Mouse (Mus musculus): Measurements from ENCODE around the gene Sema4b.
A peak's percentile ranks its signal among the peaks of the same experiment; 100 is the strongest.

Sema4b gene

GRCm38 (mm10) chr7:80215398-80215797 lies 28.8 kb downstream of the Sema4b start:
- DNase-seq (ENCODE audit: extremely low read depth, low read depth), result no peak

GRCm38 (mm10) chr7:80216566-80216965 lies 29.9 kb downstream of the Sema4b start:
- DNase-seq (ENCODE audit: extremely low read depth, low read depth), result no peak

- no peak for DNase-seq (ENCODE audit: extremely low read depth, low read depth)
These were observed 32.0 kb downstream of the Sema4b start for GRCm38 (mm10) chr7:80218666-80219065.

- no peak for DNase-seq (ENCODE audit: extremely low read depth, low read depth)
These were observed 33.7 kb downstream of the Sema4b start for GRCm38 (mm10) chr7:80220237-80220797.

GRCm38 (mm10) chr7:80221179-80221750 lies 34.6 kb downstream of the Sema4b start:
- DNase-seq (ENCODE audit: extremely low read depth, low read depth), result no peak

- no peak for DNase-seq (ENCODE audit: extremely low read depth, low read depth)
These were observed 40.4 kb downstream of the Sema4b start for GRCm38 (mm10) chr7:80227065-80227464.

GRCm38 (mm10) chr7:80230196-80230595 lies 43.6 kb downstream of the Sema4b start:
- no peak for DNase-seq (ENCODE audit: extremely low read depth, low read depth)

- DNase-seq (ENCODE audit: extremely low read depth, low read depth), result no peak
These were observed 45.4 kb downstream of the Sema4b start for GRCm38 (mm10) chr7:80231971-80232488.

GRCm38 (mm10) chr7:80232489-80233029 lies 45.9 kb downstream of the Sema4b start, which contains the start of the genes Cib1 and Gdpgp1:
Gene Cib1, minus strand, starts transcription at chr7:80232813.
Gene Gdpgp1, plus strand, starts transcription at chr7:80232865.
- peak; percentile 90 for DNase-seq (ENCODE audit: extremely low read depth, low read depth)

GRCm38 (mm10) chr7:80233799-80234198 lies 47.2 kb downstream of the Sema4b start:
- no peak for DNase-seq (ENCODE audit: extremely low read depth, low read depth)

GRCm38 (mm10) chr7:80238542-80238941 lies 51.9 kb downstream of the Sema4b start:
- no peak for DNase-seq (ENCODE audit: extremely low read depth, low read depth)

GRCm38 (mm10) chr7:80241661-80242060 lies 55.0 kb downstream of the Sema4b start:
- DNase-seq (ENCODE audit: extremely low read depth, low read depth), result no peak

GRCm38 (mm10) chr7:80244851-80245250 lies 58.2 kb downstream of the Sema4b start:
- no peak for DNase-seq (ENCODE audit: extremely low read depth, low read depth)

- peak; percentile 92 for DNase-seq (ENCODE audit: extremely low read depth, low read depth)
These were observed 59.6 kb downstream of the Sema4b start, which contains the start of gene Ttll13 for GRCm38 (mm10) chr7:80246148-80246721. Gene Ttll13, plus strand, starts transcription at chr7:80246376.

GRCm38 (mm10) chr7:80246859-80247258 lies 60.2 kb downstream of the Sema4b start:
- peak; percentile 68 for DNase-seq (ENCODE audit: extremely low read depth, low read depth)

- DNase-seq (ENCODE audit: extremely low read depth, low read depth), result no peak
These were observed 65.8 kb downstream of the Sema4b start for GRCm38 (mm10) chr7:80252437-80252836.

- DNase-seq (ENCODE audit: extremely low read depth, low read depth), result no peak
These were observed 66.2 kb downstream of the Sema4b start for GRCm38 (mm10) chr7:80252886-80253285.

- no peak for DNase-seq (ENCODE audit: extremely low read depth, low read depth)
These were observed 69.3 kb downstream of the Sema4b start for GRCm38 (mm10) chr7:80255981-80256380.

GRCm38 (mm10) chr7:80257706-80258105 lies 71.1 kb downstream of the Sema4b start:
- DNase-seq (ENCODE audit: extremely low read depth, low read depth), result no peak

GRCm38 (mm10) chr7:80260625-80261371 lies 74.2 kb downstream of the Sema4b start, which contains the start of gene Ngrn:
Gene Ngrn, plus strand, starts transcription at chr7:80261215.
- peak; percentile 73 for DNase-seq (ENCODE audit: extremely low read depth, low read depth)

- no peak for DNase-seq (ENCODE audit: extremely low read depth, low read depth)
These were observed 74.8 kb downstream of the Sema4b start for GRCm38 (mm10) chr7:80261372-80261990.
